Mouse (Mus musculus) naive thymus-derived CD4-positive, alpha-beta T cell, adult 5 months (primary cell): ENCODE results near the gene Wrb. TPM values are rescaled to one million over a fixed set of nuclear protein-coding genes. Genes with fewer than 3 reads are reported as not detected.

Experiments used
- polyA plus RNA-seq: library from polyadenylated mRNA; unstranded; fragments of 100-300 nt; shearing (Covaris generic); gene quantifications from one replicate; pipeline ENCODE4 v1.2.1, GENCODE M21; 2017

Gene Wrb
- 9.6 TPM for polyA plus RNA-seq

DNA sequence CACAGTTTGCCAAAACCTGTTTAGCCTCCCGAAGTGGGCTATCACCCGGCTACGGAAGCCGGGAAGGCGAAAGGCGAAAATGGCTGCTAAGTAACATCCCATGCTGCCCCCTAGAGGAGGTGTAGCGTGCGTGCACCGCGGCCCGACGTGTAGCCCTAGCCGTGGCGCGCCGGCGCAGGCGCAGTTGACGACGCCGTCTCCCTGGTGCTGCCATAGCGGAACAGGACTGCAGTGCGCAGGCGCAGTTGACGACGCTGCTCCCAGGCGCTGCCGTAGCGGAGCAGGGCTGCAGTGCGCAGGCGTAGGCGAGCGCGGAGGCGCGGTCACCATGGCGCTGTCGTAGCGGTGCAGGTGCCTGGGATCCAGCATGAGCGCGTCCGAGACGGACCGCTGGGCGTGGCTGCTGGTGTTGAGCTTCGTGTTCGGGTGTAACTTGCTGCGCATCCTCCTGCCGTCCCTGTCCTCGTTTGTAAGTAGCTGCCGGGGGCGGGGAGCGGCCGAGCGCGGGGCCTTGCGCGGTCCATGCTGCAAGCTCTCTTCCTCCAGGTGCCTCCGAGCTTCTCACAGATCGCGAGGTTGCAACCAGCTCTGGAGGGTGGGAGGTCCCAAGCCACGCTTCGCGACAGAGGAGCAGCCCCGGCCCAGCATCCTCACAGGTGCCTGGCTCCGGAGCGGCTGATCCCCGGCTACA lies at the start of gene Wrb:
Wrb (plus strand) TSS at position 298 of the 691 bp plus-strand sequence.

DNA sequence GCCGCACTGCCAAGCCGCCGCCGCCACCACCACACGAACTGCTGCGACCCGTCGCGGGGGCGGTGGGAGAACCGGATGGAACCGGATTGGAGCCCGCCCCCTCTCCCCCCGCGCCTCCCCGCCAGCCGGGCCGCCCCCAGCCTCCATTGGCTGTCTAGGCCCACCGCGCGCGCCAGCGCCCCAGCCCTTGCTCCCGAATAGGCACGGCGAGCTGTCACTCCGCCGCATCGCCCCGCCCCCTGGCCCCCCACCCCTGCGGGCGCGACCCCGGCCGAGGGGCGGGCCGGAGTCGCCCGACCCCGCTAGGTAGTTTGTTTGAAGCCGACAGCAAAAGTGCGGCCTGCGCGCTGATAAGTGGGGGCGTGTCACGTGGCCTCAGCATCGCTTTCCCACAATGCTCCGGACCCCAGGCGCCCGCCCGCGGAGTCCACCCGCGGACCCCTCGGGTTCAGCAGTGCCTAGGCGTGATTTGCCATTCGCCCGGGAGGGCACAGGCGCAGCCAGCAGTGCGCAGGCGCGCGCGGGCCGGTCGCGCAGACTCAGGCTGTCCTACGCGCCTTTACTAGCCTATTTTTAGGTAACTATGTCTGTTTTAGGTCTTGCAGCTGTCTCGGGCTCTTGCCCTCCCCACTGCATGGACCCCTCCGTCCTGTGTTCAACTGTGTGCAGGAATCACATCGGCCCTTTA lies 17.4 kb upstream of the Wrb start, which contains the start of gene Hmgn1:
Hmgn1 (minus strand) TSS at position 73 of the 688 bp plus-strand sequence.

DNA sequence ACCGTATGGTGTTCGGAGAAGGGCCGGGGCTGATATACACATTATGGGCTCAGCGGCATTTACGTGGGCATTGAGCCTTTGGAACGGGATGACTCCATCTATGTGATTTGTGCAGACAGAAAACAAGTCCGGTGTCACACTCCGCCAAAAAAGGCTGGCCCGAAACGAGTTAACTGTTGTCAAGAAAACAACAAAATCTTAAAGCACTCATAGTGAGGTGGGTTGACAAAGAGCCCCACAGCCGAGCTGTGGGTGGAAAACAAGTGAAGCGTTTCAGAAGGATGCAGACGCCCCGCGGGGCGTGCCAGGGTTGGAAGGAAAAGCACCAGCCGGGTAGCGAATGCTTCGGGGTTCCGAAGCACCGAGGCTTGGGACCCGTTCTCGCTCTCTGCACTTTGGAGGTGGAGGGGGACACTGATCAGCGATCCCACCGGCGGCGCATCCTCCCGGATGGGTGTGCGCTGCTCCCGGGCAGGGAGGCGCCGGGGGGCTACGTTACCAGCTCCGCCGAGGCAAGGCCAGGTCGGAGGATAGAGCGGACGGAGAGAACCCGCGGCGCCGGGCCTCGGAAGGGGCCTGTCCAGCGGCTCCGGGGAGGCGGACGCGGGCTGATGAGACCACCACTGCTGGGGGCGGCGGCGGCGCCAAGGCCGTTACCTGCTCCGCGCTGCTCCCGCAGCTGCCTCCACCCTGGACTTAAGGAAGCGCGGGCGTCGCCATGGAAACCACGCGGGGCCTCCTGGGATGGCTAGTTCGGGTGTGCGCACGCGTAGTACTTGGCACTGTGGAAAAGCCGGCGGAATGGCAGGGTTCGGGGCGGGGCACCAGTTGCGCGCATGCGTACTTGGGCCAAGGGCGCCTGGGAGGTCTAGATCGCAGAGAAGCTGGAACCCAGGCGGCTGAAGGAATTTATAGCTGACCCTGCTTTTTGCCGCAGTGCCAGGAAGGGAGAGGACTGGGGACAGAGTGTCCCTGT lies 46.6 kb downstream of the Wrb start, which contains the start of gene Lca5l:
Lca5l (minus strand) TSS at position 741 of the 976 bp plus-strand sequence.

DNA sequence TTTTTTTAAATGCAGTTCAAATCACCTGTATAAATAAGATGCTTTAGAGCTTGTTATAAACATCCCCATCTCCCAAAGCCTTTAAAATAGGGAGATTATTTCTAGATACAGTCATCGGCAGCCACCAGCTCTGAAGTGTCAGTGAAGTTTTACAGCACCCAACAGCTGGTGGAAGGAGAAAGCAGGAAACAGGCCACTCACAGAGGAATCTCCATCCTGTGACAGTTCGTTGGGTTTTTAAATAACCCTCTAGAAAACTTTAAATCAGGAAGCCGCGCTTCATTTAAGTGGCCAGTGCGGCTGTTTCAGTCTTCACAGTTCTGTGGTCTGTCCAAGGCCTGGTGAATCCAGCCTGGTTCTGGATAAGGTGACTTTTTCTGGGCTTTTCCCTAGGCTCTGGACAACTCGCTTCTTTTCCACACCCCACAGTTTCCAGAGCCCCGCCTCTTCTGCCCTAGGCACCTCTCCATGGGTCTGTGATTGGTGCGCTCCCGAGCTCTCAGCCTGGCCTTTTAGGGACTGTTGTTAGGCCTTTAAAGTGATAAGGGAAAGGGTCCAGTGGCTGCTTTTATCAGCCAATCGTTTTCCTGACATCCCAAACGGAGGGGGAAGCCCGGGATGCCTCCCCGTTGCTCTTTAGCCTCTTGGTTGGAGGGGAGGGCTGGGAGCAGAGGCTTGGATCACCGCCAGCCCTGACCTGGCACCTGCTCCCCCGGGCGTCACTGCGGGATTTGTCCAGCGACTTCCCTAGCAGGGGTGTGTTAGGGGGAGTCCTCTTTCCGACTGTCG lies 54.9 kb downstream of the Wrb start, which contains the start of gene Sh3bgr:
Sh3bgr (plus strand) TSS at position 538 of the 789 bp plus-strand sequence.

Other genes starting within 250 kb of the Wrb start
- 35.9 TPM for gene Psmg1, start 154.4 kb upstream of the Wrb start, polyA plus RNA-seq
- 91.5 TPM for gene Brwd1, start 62.9 kb upstream of the Wrb start, polyA plus RNA-seq
- gene Hmgn1, start 17.7 kb upstream of the Wrb start, polyA plus RNA-seq = 173 TPM
- not detected for gene Lca5l, start 46.9 kb downstream of the Wrb start, polyA plus RNA-seq
- not detected for gene Sh3bgr, start 55.0 kb downstream of the Wrb start, polyA plus RNA-seq
- not detected for gene B3galt5, start 90.4 kb downstream of the Wrb start, polyA plus RNA-seq